11 mouse cellular contexts compared by ENCODE assay signal in the genomic region with DNA sequence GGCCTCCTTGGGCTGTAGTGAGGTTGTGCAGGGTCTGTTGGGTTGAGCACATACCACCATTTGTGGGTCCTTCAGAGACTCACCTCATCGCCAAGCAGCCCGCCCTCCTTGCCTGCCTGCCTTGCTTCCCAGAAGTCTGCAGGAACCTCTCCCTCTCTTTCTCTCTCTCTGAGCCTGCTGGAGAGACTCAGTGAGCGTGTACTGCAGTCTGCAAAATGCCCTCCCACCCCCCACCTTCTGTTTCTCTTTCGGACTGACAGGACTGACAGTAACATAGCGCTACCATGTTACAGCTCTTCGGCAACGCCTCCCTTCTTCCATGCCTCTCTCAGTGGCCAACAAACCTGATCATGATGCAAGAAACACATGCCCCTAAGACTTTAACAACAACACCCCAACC. TPM values are rescaled to one million over a fixed set of nuclear protein-coding genes. Genes with fewer than 3 reads are reported as not detected.
A peak's percentile ranks its signal among the peaks of the same experiment; 100 is the strongest.
DNase-seq lines count a peak whose midpoint lies in the region; ATAC-seq and TF ChIP-seq lines count a peak whose summit lies in the region.
"Had no signal": no experiment of that assay in that cellular context is flagged by ENCODE, and none has a peak within 500 bp of the region (broad histone marks: within the 10 kb centered on the region; RNA-seq: fewer than 3 reads in every experiment).

No protein-coding gene starts in this region.

- no peak overlapping the region for H3K4me3 ChIP-seq in cerebellum, adult 2 months (replicated peaks; ENCODE audit: insufficient read depth, low read depth, low read length)
- no peak overlapping the region for H3K4me3 ChIP-seq in intestine, embryonic 14.5 days (ENCODE audit: low read depth, low read length)
- H3K4me3 ChIP-seq in intestine, postnatal 0 days (ENCODE audit: low read depth, low read length) = no peak overlapping the region
- H3K4me3 ChIP-seq in limb, embryonic 13.5 days = no peak overlapping the region

- TF ChIP-seq CTCF in cerebellum, adult 2 months (IDR thresholded peaks at IDR 0.05; ENCODE audit: borderline replicate concordance, insufficient read depth, low read depth, low read length) = no peak
- TF ChIP-seq CTCF in intestine, postnatal 0 days (IDR thresholded peaks at IDR 0.05; ENCODE audit: low read depth) = no peak

- no peak for TF ChIP-seq POLR2A in cerebellum, adult 2 months (IDR thresholded peaks at IDR 0.05; ENCODE audit: borderline replicate concordance, insufficient read depth, low read length)

- H3K4me1 ChIP-seq in cerebellum, adult 2 months (ENCODE audit: control insufficient read depth, insufficient read depth, low read length) = peaks cover 75% of the 10 kb centered on the region
- H3K4me1 ChIP-seq in intestine, embryonic 14.5 days (replicated peaks; ENCODE audit: control insufficient read depth, insufficient read depth, low read length) = peaks cover 74% of the 10 kb centered on the region
- peaks cover 32% of the 10 kb centered on the region for H3K4me1 ChIP-seq in intestine, postnatal 0 days (replicated peaks; ENCODE audit: control insufficient read depth, insufficient read depth, low read length)
- H3K4me1 ChIP-seq in limb, embryonic 13.5 days = peaks cover 93% of the 10 kb centered on the region

- no peaks in the 10 kb centered on the region for H3K27me3 ChIP-seq in cerebellum, adult 2 months (ENCODE audit: control insufficient read depth, insufficient read depth, low read length)
- H3K27me3 ChIP-seq in intestine, embryonic 14.5 days (replicated peaks; ENCODE audit: control insufficient read depth, insufficient read depth, low read length) = no peaks in the 10 kb centered on the region
- H3K27me3 ChIP-seq in intestine, postnatal 0 days (replicated peaks; ENCODE audit: control insufficient read depth, insufficient read depth, low read length) = no peaks in the 10 kb centered on the region
- no peaks in the 10 kb centered on the region for H3K27me3 ChIP-seq in limb, embryonic 13.5 days

- H3K4me2 ChIP-seq in intestine, embryonic 14.5 days (ENCODE audit: low read length) = no peak overlapping the region
- no peak overlapping the region for H3K4me2 ChIP-seq in intestine, postnatal 0 days (replicated peaks; ENCODE audit: low read depth)
- 0 out of 2 replicates have a peak overlapping the region, but pooled peaks have one; percentile 10 for H3K4me2 ChIP-seq in limb, embryonic 13.5 days (replicated peaks)

- no peak for ATAC-seq in intestine, embryonic 14.5 days (replicated peaks; ENCODE audit: low FRiP score, low TSS enrichment, low read depth)
- no peak for ATAC-seq in intestine, postnatal 0 days
- no peak for ATAC-seq in limb, embryonic 13.5 days (ENCODE audit: low FRiP score, low read depth)
- ATAC-seq in megakaryocyte, adult 5-6 weeks (ENCODE audit: poor library complexity, severe bottlenecking) = no peak

- DNase-seq in cerebellum, adult 2 months = no peak
- DNase-seq in cerebellum, postnatal 36 days = no peak
- DNase-seq in intestine, embryonic 14.5 days (ENCODE audit: low spot score) = no peak
- DNase-seq in brain, adult 2 months (ENCODE audit: low read depth, low spot score) = peak; percentile 59
- no peak for DNase-seq in right cerebral cortex, adult 2 months (ENCODE audit: low spot score in 2 of 2)
- DNase-seq: cerebellum, adult 11 months; kidney, postnatal 14 days had no signal

- H3K9ac ChIP-seq in intestine, embryonic 14.5 days (ENCODE audit: low read length) = no peak overlapping the region
- no peak overlapping the region for H3K9ac ChIP-seq in intestine, postnatal 0 days (ENCODE audit: low read depth, low read length)
- H3K9ac ChIP-seq in limb, embryonic 13.5 days = no peak overlapping the region
- H3K9ac ChIP-seq: liver, embryonic 14.5 days had no signal

- WGBS in cerebellum, adult 2 months = 12% methylated on average over 7 of the region's 7 CpGs
- 22% methylated on average over 7 of the region's 7 CpGs for WGBS in intestine, embryonic 14.5 days
- WGBS in intestine, postnatal 0 days = 53% methylated on average over 7 of the region's 7 CpGs
- WGBS in limb, embryonic 13.5 days = 30% methylated on average over 7 of the region's 7 CpGs

- H3K9me3 ChIP-seq in intestine, embryonic 14.5 days (ENCODE audit: control insufficient read depth, low read length) = no peaks in the 10 kb centered on the region
- no peaks in the 10 kb centered on the region for H3K9me3 ChIP-seq in intestine, postnatal 0 days (ENCODE audit: control insufficient read depth)
- no peaks in the 10 kb centered on the region for H3K9me3 ChIP-seq in limb, embryonic 13.5 days

- 0 out of 2 replicates have a peak, but pooled peaks cover 4% of the 10 kb centered on the region for H3K36me3 ChIP-seq in intestine, embryonic 14.5 days (ENCODE audit: control insufficient read depth, insufficient read depth, low read length)
- H3K36me3 ChIP-seq in intestine, postnatal 0 days (ENCODE audit: control insufficient read depth, insufficient read depth) = 0 out of 2 replicates have a peak, but pooled peaks cover 12% of the 10 kb centered on the region
- H3K36me3 ChIP-seq in limb, embryonic 13.5 days = peaks cover 11% of the 10 kb centered on the region

- 0 out of 2 replicates have a peak overlapping the region, but pooled peaks have one; percentile 26 for H3K27ac ChIP-seq in cerebellum, adult 2 months (ENCODE audit: insufficient read depth, low read length)
- peak overlapping the region; percentile 5; the same call in 1 of the 2 replicates for H3K27ac ChIP-seq in intestine, embryonic 14.5 days (ENCODE audit: low read depth)
- no peak overlapping the region for H3K27ac ChIP-seq in intestine, postnatal 0 days (ENCODE audit: low read depth, low read length)
- H3K27ac ChIP-seq in limb, embryonic 13.5 days = peak overlapping the region; percentile 29; the same call in 1 of the 2 replicates
- H3K27ac ChIP-seq: liver, embryonic 14.5 days had no signal

RNA-seq across cellular contexts. Expression of gene Ski, which starts 32.1 kb away (rescaled TPM):
- 87.2 and 106 TPM in 2 replicates for polyA plus RNA-seq in cerebellum, adult 2 months (2012; rRNA removed)
- 24.4 and 25.3 TPM in 2 replicates for polyA plus RNA-seq in intestine, embryonic 14.5 days (2014; fragmentation: Nextera tagmentation; extraction: Ambion mirVana)
- polyA plus RNA-seq in intestine, postnatal 0 days (2015; fragmentation: Nextera tagmentation; extraction: Ambion mirVana) = 13.3 and 14.0 TPM in 2 replicates
- 24.4 and 24.8 TPM in 2 replicates for polyA plus RNA-seq in limb, embryonic 13.5 days (2015; fragmentation: Nextera tagmentation; extraction: Ambion mirVana)
- 41.5 and 42.9 TPM in 2 replicates for total RNA-seq in megakaryocyte, adult 5-6 weeks (2015)
- 12.4 and 13.3 TPM in 2 replicates for total RNA-seq in megakaryocyte, adult 5-6 weeks (2017)

RNA-seq across cellular contexts. Expression of gene Faap20, which starts 59.3 kb away (rescaled TPM):
- polyA plus RNA-seq in cerebellum, adult 2 months (2012; rRNA removed) = 94.5 and 109 TPM in 2 replicates
- polyA plus RNA-seq in intestine, embryonic 14.5 days (2014; fragmentation: Nextera tagmentation; extraction: Ambion mirVana) = 74.6 and 81.2 TPM in 2 replicates
- polyA plus RNA-seq in intestine, postnatal 0 days (2015; fragmentation: Nextera tagmentation; extraction: Ambion mirVana) = 54.6 and 57.8 TPM in 2 replicates
- polyA plus RNA-seq in limb, embryonic 13.5 days (2015; fragmentation: Nextera tagmentation; extraction: Ambion mirVana) = 92.1 and 97.8 TPM in 2 replicates
- total RNA-seq in megakaryocyte, adult 5-6 weeks (2015) = 32.6 and 34.2 TPM in 2 replicates
- total RNA-seq in megakaryocyte, adult 5-6 weeks (2017) = 11.7 and 18.3 TPM in 2 replicates
